Mouse (Mus musculus) E14TG2a.4 (cell line): ENCODE data around the gene Mcub.

ENCODE experiments used
- CTCF ChIP-seq: conservative IDR thresholded peaks from 2 replicates; pipeline ENCODE4 v1.5.1; 2014; ENCODE audit warnings: low read length
- NANOG ChIP-seq: IDR thresholded peaks from 2 replicates; pipeline ENCODE4 v1.6.1; 2014; ENCODE audit warnings: borderline replicate concordance, low read length, mixed read lengths

DNA sequence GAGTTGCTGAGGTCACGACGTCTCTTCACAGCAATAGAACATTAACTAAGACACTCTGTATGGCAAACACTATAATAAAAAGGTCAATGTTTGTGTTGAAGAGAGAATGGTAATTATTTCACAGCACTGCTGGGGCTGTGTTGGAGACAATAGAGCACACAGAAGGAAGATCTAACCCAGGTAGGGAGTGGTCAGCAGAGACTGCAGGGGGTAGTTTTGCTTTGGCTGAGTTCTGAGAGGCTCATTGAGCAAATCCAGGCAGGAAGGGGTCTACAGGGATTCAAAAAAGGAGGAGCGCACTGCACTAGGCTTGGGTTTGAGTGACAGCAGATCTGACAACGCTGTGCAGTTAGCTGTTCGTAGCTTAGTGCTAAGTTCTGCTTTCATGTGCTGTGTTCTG is 6.3 kb upstream of the Mcub start:
- TF ChIP-seq CTCF (no peak), NANOG (peak; percentile 44)
